Mouse (Mus musculus) liver, postnatal 0 days (tissue): Measurements from ENCODE around the gene Mettl26. TPM values are rescaled to one million over a fixed set of nuclear protein-coding genes. Genes with fewer than 3 reads are reported as not detected.
A peak's percentile ranks its signal among the peaks of the same experiment; 100 is the strongest.

Experiments used
- ATAC-seq: fragments of 200-750 bp; cut with Nextera tagmentation; 2 replicates; pipeline ENCODE4 v1.8.0; 2017; ENCODE audit warnings: mild to moderate bottlenecking, moderate library complexity
- DNase-seq: peaks from one replicate; pipeline ENCODE4 v3.0.0-alpha.2; 2016
- H3K27ac ChIP-seq: fragments of 300-500 bp; sonication (generic); 2 replicates; pipeline ENCODE4 v1.5.1; 2014; ENCODE audit warnings: antibody characterized with exemption, moderate library complexity, mild to moderate bottlenecking, low read depth
- H3K27me3 ChIP-seq: fragments of 300-500 bp; sonication (generic); 2 replicates; pipeline ENCODE4 v1.6.1; 2014; ENCODE audit warnings: low read length, control low read depth, mixed read lengths; ENCODE audit not compliant: insufficient read depth
- H3K36me3 ChIP-seq: fragments of 300-500 bp; sonication (generic); replicated peaks from 2 replicates; pipeline ENCODE4 v1.6.1; 2014; ENCODE audit warnings: mild to moderate bottlenecking, control low read depth, low read length, moderate library complexity, mixed read lengths; ENCODE audit not compliant: insufficient read depth
- H3K4me1 ChIP-seq: fragments of 300-500 bp; sonication (generic); 2 replicates; pipeline ENCODE4 v1.6.1; 2014; ENCODE audit warnings: antibody characterized with exemption, mild to moderate bottlenecking, control low read depth; ENCODE audit not compliant: insufficient read depth
- H3K4me2 ChIP-seq: fragments of 300-500 bp; sonication (generic); 2 replicates; pipeline ENCODE4 v1.6.1; 2014; ENCODE audit warnings: low read depth, mild to moderate bottlenecking, low read length, moderate library complexity, mixed read lengths
- H3K4me3 ChIP-seq: fragments of 300-500 bp; sonication (generic); 2 replicates; pipeline ENCODE4 v1.5.1; 2014; ENCODE audit warnings: low read depth, low read length
- H3K9ac ChIP-seq: fragments of 300-500 bp; sonication (generic); replicated peaks from 2 replicates; pipeline ENCODE4 v1.6.1; 2014; ENCODE audit warnings: mild to moderate bottlenecking, moderate library complexity
- H3K9me3 ChIP-seq: fragments of 300-500 bp; sonication (generic); 2 replicates; pipeline ENCODE4 v1.6.1; 2016; ENCODE audit warnings: mild to moderate bottlenecking, control low read depth, low read length, mixed read lengths
- CTCF ChIP-seq: sonication (generic); IDR thresholded peaks from 2 replicates; pipeline ENCODE4 v1.5.1; 2016; ENCODE audit warnings: antibody characterized with exemption, low read depth
- EP300 ChIP-seq: IDR thresholded peaks from 2 replicates; pipeline ENCODE4 v1.6.1; 2016; ENCODE audit warnings: antibody characterized with exemption, low read depth, mild to moderate bottlenecking
- WGBS: fragments of 180-500 bp; shearing (Covaris S2); extraction: QIAGEN DNeasy Blood & Tissue Kit; methylation state at CpG from one replicate; pipeline ENCODE4 v1.1.7; 2014; ENCODE audit not compliant: insufficient replicate concordance; 5-methylcytosine and 5-hydroxymethylcytosine counted together
- polyA plus RNA-seq: library from polyadenylated mRNA; unstranded; fragments of >200 nt; fragmentation: Nextera tagmentation; extraction: Ambion mirVana; gene quantifications from 2 replicates; pipeline ENCODE4 v1.2.1, GENCODE M21; 2015

Mettl26 gene
- polyA plus RNA-seq, 1 experiment from 2014 or later = 72.5 TPM

- H3K4me2 ChIP-seq = no peak overlapping the region
- H3K36me3 ChIP-seq = 0 out of 2 replicates have a peak, but pooled peaks cover 5% of the 10 kb centered on the region
- H3K27me3 ChIP-seq = no peaks in the 10 kb centered on the region
- H3K9ac ChIP-seq = no peak overlapping the region
- ATAC-seq (no peak), DNase-seq (no peak)
- no peaks in the 10 kb centered on the region for H3K9me3 ChIP-seq
- H3K27ac ChIP-seq = no peak overlapping the region
- no peak overlapping the region for H3K4me3 ChIP-seq
- 54% methylated on average over 3 of the region's 3 CpGs for WGBS
- TF ChIP-seq EP300 = no peak
- TF ChIP-seq CTCF = no peak
- no peaks in the 10 kb centered on the region for H3K4me1 ChIP-seq
Observed at GRCm38 (mm10) chr17:25903061-25903460, 28.2 kb downstream of the Mettl26 start.

DNA sequence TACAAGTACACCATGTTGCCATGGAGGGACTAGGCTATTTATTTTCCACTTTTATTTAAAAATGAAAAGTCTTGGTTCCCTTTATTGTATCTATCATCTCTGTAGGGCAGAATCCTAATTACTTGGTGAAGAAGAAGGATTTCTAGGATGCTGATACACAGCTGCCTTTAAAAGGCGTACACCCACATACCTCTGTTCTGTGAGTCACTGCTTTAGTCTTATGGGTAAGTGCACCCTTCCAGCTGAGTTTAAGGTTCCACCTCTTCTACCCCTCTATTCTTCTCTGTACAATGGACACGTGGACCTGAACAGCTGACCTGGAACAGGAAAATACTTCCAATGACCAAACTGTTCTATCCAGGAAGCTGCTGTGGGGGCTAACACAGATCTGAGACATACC, 32.8 kb downstream of the Mettl26 start:
- Histone ChIP-seq H3K4me1 (no peaks in the 10 kb centered on the region), H3K9me3 (no peaks in the 10 kb centered on the region), H3K27me3 (no peaks in the 10 kb centered on the region), H3K4me3 (no peak overlapping the region), H3K9ac (no peak overlapping the region), H3K4me2 (no peak overlapping the region), H3K27ac (no peak overlapping the region), H3K36me3 (no peaks in the 10 kb centered on the region)
- ATAC-seq (no peak), DNase-seq (no peak)
- TF ChIP-seq EP300 = no peak
- no peak for TF ChIP-seq CTCF
- WGBS = 88% methylated on average over 2 of the region's 2 CpGs

DNA sequence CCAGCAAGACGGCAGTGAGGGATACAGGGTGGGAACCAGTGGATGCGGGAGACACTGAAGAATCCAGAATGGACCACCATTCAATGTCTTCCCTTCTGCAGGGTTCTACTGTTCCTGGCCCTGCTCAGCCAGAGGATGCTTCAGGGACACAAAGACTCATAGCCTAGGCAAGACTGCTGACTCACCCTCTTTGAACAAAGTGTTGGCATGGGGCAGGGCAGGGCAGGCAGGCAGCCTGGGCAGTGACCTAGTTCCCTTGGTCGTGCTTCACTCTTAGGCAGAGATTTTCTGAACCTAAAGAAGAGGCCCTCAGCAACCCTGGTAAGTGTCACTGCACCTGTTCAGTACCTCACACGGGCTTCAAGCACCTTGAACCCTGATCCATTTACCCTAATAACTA, 36.9 kb downstream of the Mettl26 start:
- Histone ChIP-seq H3K4me2 (no peak overlapping the region), H3K4me3 (no peak overlapping the region), H3K4me1 (peaks cover 17% of the 10 kb centered on the region), H3K9ac (no peak overlapping the region), H3K27me3 (no peaks in the 10 kb centered on the region), H3K27ac (no peak overlapping the region), H3K36me3 (no peaks in the 10 kb centered on the region), H3K9me3 (no peaks in the 10 kb centered on the region)
- DNase-seq (no peak), ATAC-seq (no peak)
- WGBS = 70% methylated on average over 4 of the region's 4 CpGs
- TF ChIP-seq EP300 (no peak), CTCF (no peak)

GRCm38 (mm10) chr17:25913186-25913876, 38.5 kb downstream of the Mettl26 start:
- DNase-seq (no peak), ATAC-seq (no peak)
- WGBS = 58% methylated on average over 14 of the region's 14 CpGs
- Histone ChIP-seq H3K9me3 (no peaks in the 10 kb centered on the region), H3K27me3 (no peaks in the 10 kb centered on the region), H3K4me1 (peaks cover 29% of the 10 kb centered on the region), H3K9ac (no peak overlapping the region), H3K27ac (no peak overlapping the region), H3K36me3 (no peaks in the 10 kb centered on the region), H3K4me3 (no peak overlapping the region), H3K4me2 (peak overlapping the region; percentile 1)
- no peak for TF ChIP-seq EP300
- no peak for TF ChIP-seq CTCF

DNA sequence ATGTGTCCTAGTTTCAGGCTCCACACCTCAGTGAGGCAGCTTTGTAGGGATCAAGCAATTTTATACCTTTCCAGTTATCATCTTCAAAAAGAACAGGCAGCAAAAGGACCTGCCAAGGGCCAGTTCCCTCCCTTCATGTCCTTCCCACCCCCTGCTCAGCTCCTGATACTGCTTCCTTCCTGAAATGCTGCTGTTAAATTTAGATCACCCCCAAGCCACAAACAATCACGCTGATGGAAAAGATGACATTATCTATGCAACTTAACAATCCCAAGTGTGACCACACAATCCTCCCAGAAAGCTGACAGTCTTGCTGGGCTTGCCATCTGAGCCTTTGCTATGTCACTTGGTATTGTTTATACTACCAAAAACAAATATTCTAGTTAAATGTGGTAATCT, 39.0 kb downstream of the Mettl26 start:
- H3K27ac ChIP-seq = no peak overlapping the region
- no peak for ATAC-seq

GRCm38 (mm10) chr17:25914295-25914694, 39.4 kb downstream of the Mettl26 start:
- H3K36me3 ChIP-seq = no peaks in the 10 kb centered on the region
- H3K4me3 ChIP-seq = no peak overlapping the region
- no peak overlapping the region for H3K4me2 ChIP-seq
- no peaks in the 10 kb centered on the region for H3K27me3 ChIP-seq
- TF ChIP-seq EP300 = no peak
- no peak for TF ChIP-seq CTCF
- H3K9me3 ChIP-seq = no peaks in the 10 kb centered on the region
- H3K9ac ChIP-seq = no peak overlapping the region; the same call in 1 of the 2 replicates
- H3K4me1 ChIP-seq = peaks cover 36% of the 10 kb centered on the region
- ATAC-seq (no peak), DNase-seq (no peak)
- H3K27ac ChIP-seq = no peak overlapping the region
- 51% methylated on average over 4 of the region's 4 CpGs for WGBS

More for the DNA sequence above, 39.0 kb downstream of the Mettl26 start:
- peaks cover 34% of the 10 kb centered on the region for H3K4me1 ChIP-seq
- H3K36me3 ChIP-seq = no peaks in the 10 kb centered on the region
- H3K4me3 ChIP-seq = no peak overlapping the region
- no peaks in the 10 kb centered on the region for H3K9me3 ChIP-seq
- no peaks in the 10 kb centered on the region for H3K27me3 ChIP-seq
- no peak for TF ChIP-seq CTCF
- TF ChIP-seq EP300 = no peak
- peak overlapping the region; percentile 1 for H3K4me2 ChIP-seq
- WGBS = 19% methylated on average over 1 of the region's 1 CpGs
- no peak for DNase-seq
- H3K9ac ChIP-seq = no peak overlapping the region; the same call in 1 of the 2 replicates
